Mouse (Mus musculus) forebrain, embryonic 13.5 days (tissue): ENCODE results near the gene Pabpn1l. TPM values are rescaled to one million over a fixed set of nuclear protein-coding genes. Genes with fewer than 3 reads are reported as not detected.
"Not testable (repeated sequence)": the region's sequence is repeated elsewhere in the genome, so short reads cannot be mapped to it uniquely, and the experiment has no call there.

ENCODE experiments used
- ATAC-seq: fragments of 200-750 bp; cut with Nextera tagmentation; 2 replicates; pipeline ENCODE4 v1.8.0; 2017
- H3K27ac ChIP-seq: fragments of 300-500 bp; sonication (generic); 2 replicates; pipeline ENCODE4 v1.5.1; 2015; ENCODE audit warnings: inconsistent platforms, mild to moderate bottlenecking, moderate library complexity
- H3K27me3 ChIP-seq: fragments of 300-500 bp; sonication (generic); 2 replicates; pipeline ENCODE4 v1.6.1; 2015; ENCODE audit warnings: mild to moderate bottlenecking, inconsistent platforms
- H3K36me3 ChIP-seq: fragments of 300-500 bp; sonication (generic); 2 replicates; pipeline ENCODE4 v1.6.1; 2015; ENCODE audit warnings: mild to moderate bottlenecking, inconsistent platforms; ENCODE audit not compliant: poor library complexity, severe bottlenecking
- H3K4me1 ChIP-seq: fragments of 300-500 bp; sonication (generic); 2 replicates; pipeline ENCODE4 v1.6.1; 2015; ENCODE audit warnings: inconsistent platforms
- H3K4me2 ChIP-seq: fragments of 300-500 bp; sonication (generic); 2 replicates; pipeline ENCODE4 v1.6.1; 2015; ENCODE audit warnings: inconsistent platforms, mild to moderate bottlenecking, moderate library complexity
- H3K4me3 ChIP-seq: fragments of 300-500 bp; sonication (generic); 2 replicates; pipeline ENCODE4 v1.5.1; 2015; ENCODE audit warnings: mild to moderate bottlenecking, inconsistent platforms
- H3K9ac ChIP-seq: fragments of 300-500 bp; sonication (generic); 2 replicates; pipeline ENCODE4 v1.6.1; 2015; ENCODE audit warnings: mild to moderate bottlenecking, inconsistent platforms
- H3K9me3 ChIP-seq: fragments of 300-500 bp; sonication (generic); replicated peaks from 2 replicates; pipeline ENCODE4 v1.6.1; 2016; ENCODE audit warnings: inconsistent platforms
- WGBS: fragments of 180-500 bp; shearing (Covaris S2); methylation state at CpG from one replicate; pipeline ENCODE4 v1.1.7; 2015; 5-methylcytosine and 5-hydroxymethylcytosine counted together
- polyA plus RNA-seq: library from polyadenylated mRNA; unstranded; fragments of >200 nt; fragmentation: Nextera tagmentation; extraction: Ambion mirVana; gene quantifications from 2 replicates; pipeline ENCODE4 v1.2.1, GENCODE M21; 2015

Pabpn1l gene
- polyA plus RNA-seq, 1 experiment from 2014 or later = not detected

DNA sequence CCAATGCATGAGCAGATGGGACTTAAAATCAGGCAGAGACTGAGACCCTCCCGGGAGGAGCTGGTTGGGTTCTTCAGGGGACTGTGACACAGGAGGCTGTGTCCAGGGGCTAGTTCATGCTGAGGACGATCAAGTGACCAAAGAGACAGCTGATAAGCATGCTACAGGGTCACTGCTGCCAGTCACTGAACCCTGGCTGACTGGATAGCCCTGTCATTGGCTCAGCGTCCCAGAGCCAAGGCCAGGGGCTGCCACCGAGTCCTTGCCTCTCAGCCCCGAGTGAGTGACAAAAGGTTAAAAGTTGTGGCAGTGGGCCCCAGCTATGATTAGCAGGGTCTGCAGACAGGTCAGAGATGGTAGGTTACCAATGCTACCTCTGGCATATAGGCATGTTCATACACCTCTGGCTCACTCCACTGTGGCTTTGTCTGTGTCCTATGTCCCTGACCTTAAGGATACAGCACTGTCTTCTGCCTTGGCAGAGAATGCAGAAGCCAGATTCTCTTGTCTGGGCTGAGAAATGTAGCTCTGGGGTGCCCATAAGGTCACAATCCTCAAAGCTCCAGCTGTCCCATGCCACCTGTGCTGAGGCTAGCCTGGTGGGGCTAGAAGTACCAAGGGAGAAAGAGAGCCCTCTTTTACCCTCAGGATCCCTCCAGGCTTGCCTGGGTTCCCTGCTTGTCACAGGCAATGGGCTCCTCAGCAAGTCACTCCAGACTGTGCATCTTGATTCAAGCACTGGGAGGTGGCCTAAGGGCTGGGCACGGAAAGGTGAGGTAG lies 21.8 kb upstream of the Pabpn1l start:
- Histone ChIP-seq H3K4me2 (no peak overlapping the region), H3K36me3 (peaks cover 63% of the 10 kb centered on the region), H3K4me1 (peaks cover 14% of the 10 kb centered on the region), H3K27ac (no peak overlapping the region), H3K9me3 (no peaks in the 10 kb centered on the region), H3K27me3 (peaks cover 10% of the 10 kb centered on the region), H3K9ac (no peak overlapping the region), H3K4me3 (no peak overlapping the region)
- ATAC-seq = no peak
- WGBS = 77% methylated on average over 6 of the region's 6 CpGs

DNA sequence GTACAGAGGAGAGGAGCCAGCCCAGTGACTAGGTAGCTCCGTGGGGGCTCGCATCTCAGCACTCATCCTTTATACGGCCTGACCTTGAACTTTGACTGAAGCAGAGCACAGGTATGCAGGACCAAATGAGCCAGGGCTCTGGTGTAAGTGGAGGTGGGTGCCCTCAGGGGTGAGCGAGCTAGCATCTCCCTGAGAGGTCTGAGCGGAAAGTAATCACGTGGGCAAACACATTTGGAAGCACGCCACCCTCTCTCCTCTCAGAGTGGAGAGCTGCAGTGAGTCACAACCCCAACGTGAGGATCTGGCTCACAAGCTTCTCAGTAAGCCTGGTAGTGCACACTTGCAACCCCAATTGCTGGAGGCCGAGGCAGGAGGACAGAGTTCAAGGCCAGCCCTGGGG lies 19.5 kb upstream of the Pabpn1l start:
- peaks cover 62% of the 10 kb centered on the region for H3K36me3 ChIP-seq
- WGBS = 70% methylated on average over 9 of the region's 9 CpGs

GRCm38 (mm10) chr8:122641406-122641805 lies 18.9 kb upstream of the Pabpn1l start:
- Histone ChIP-seq H3K36me3 (peaks cover 62% of the 10 kb centered on the region), H3K4me1 (peaks cover 31% of the 10 kb centered on the region), H3K27ac (peak overlapping the region; percentile 22; the same call in 1 of the 2 replicates), H3K4me2 (no peak overlapping the region), H3K9ac (no peak overlapping the region), H3K27me3 (no peaks in the 10 kb centered on the region; the same call in none of the 2 replicates), H3K9me3 (no peaks in the 10 kb centered on the region), H3K4me3 (no peak overlapping the region)
- peak; percentile 40; the same call in 1 of the 2 replicates for ATAC-seq
- WGBS = 87% methylated on average over 15 of the region's 15 CpGs

More for the DNA sequence above, 19.5 kb upstream of the Pabpn1l start:
- no peaks in the 10 kb centered on the region for H3K9me3 ChIP-seq
- no peak overlapping the region for H3K4me2 ChIP-seq
- peaks cover 27% of the 10 kb centered on the region for H3K4me1 ChIP-seq
- no peak overlapping the region for H3K9ac ChIP-seq
- no peak overlapping the region for H3K4me3 ChIP-seq
- no peak for ATAC-seq
- H3K27ac ChIP-seq = no peak overlapping the region
- H3K27me3 ChIP-seq = no peaks in the 10 kb centered on the region; the same call in none of the 2 replicates

- Histone ChIP-seq H3K9me3 (no peaks in the 10 kb centered on the region), H3K4me2 (no peak overlapping the region), H3K36me3 (peaks cover 62% of the 10 kb centered on the region), H3K4me1 (peaks cover 31% of the 10 kb centered on the region), H3K27ac (peak overlapping the region; percentile 22; the same call in 1 of the 2 replicates), H3K9ac (no peak overlapping the region), H3K27me3 (no peaks in the 10 kb centered on the region; the same call in none of the 2 replicates), H3K4me3 (no peak overlapping the region)
- no peak for ATAC-seq
- 90% methylated on average over 4 of the region's 4 CpGs for WGBS
Observed at GRCm38 (mm10) chr8:122640825-122641224, 18.3 kb upstream of the Pabpn1l start.

DNA sequence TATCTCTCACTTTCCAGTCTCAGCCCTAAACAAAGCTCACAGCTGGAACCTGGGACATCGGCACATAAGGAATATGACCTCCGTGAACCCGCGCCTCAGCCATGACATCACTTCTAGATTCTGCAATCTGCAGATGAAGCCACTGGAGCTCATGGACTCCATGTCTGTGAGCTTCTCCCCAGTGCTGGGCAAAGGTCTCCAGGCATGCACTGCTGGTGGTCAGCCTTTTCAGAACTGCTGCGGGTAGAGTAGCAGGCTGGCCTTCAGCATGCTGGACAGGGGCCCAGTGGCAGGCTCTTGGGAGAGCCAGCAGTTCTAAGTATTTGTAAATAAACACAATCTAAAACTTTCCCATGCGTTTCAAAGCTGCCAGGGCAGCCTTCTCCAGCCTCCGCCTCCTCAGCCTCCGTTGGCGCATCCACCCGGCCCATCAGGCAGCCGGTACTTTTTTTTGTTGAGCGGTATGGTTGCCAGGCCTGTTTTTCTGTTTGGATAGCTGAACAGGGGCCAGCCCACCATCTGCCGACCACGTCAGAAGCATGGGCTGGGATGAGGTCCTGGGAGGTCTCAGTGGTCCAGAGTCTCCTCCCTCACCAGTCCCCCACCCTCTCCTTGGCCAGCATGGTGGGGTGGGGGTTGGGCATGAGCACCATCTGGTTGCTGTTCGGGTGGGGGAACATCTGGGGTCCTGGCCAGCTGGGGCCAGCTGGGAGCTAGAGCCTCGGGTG lies 17.1 kb upstream of the Pabpn1l start:
- ATAC-seq = peak; percentile 54; the same call in 1 of the 2 replicates
- H3K9ac ChIP-seq = no peak overlapping the region
- no peak overlapping the region for H3K4me3 ChIP-seq
- peaks cover 65% of the 10 kb centered on the region for H3K36me3 ChIP-seq
- H3K4me1 ChIP-seq = peaks cover 31% of the 10 kb centered on the region
- H3K9me3 ChIP-seq = no peaks in the 10 kb centered on the region
- 47% methylated on average over 16 of the region's 16 CpGs for WGBS
- H3K27me3 ChIP-seq = no peaks in the 10 kb centered on the region; the same call in 1 of the 2 replicates
- H3K4me2 ChIP-seq = no peak overlapping the region
- H3K27ac ChIP-seq = peak overlapping the region; percentile 66

DNA sequence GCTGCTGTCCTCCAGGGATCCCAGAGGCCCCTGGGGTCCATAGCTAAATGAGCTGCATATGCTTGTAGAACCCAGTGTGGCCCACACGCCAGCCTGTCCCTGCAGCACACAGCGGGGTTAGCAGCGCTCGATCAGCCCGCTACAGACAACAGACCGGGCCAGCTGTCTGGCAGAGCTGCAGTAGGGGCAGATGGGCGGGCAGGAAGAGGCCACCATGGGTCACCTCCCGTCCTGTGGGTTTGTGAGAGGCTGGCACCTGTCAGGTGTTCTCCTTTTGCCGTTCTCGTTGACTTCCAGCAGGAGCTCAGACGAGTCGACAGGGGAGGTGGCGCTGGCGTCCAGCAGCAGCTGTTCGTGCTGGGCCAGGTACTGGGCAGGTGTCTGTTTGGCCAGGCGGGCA lies 16.1 kb upstream of the Pabpn1l start:
- 0 out of 2 replicates have a peak overlapping the region, but pooled peaks have one; percentile 66 for H3K27ac ChIP-seq
- no peaks in the 10 kb centered on the region; the same call in 1 of the 2 replicates for H3K27me3 ChIP-seq
- H3K4me3 ChIP-seq = no peak overlapping the region
- H3K4me1 ChIP-seq = peaks cover 31% of the 10 kb centered on the region
- H3K9me3 ChIP-seq = no peaks in the 10 kb centered on the region
- H3K9ac ChIP-seq = no peak overlapping the region
- no peak overlapping the region for H3K4me2 ChIP-seq
- WGBS = 83% methylated on average over 16 of the region's 16 CpGs
- H3K36me3 ChIP-seq = peaks cover 72% of the 10 kb centered on the region
- ATAC-seq = no peak

DNA sequence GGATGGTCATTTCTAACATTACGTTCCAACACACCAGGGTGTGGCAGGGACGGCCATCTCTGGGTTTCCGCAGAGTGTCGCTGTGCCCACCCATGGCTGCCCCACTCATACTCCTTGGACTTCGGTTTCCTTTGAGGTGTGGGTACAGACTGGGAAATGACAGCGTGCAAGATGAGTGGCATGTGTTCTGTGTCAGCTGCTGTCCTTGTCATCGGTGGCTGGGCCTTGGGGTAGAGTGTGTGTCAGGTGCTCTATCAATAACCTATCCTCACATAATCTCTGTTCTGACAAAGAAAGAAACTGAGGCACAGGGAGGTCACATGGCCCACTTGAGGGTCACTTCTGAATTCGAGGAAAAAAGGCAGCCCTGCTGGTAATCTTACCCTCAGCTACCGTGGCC lies 14.7 kb upstream of the Pabpn1l start:
- WGBS = 89% methylated on average over 9 of the region's 9 CpGs
- Histone ChIP-seq H3K4me1 (peaks cover 31% of the 10 kb centered on the region), H3K36me3 (peaks cover 76% of the 10 kb centered on the region), H3K9me3 (no peaks in the 10 kb centered on the region), H3K4me2 (no peak overlapping the region), H3K27ac (no peak overlapping the region), H3K9ac (no peak overlapping the region), H3K27me3 (no peaks in the 10 kb centered on the region; the same call in 1 of the 2 replicates), H3K4me3 (no peak overlapping the region)
- ATAC-seq = no peak

- H3K27me3 ChIP-seq = no peaks in the 10 kb centered on the region; the same call in 1 of the 2 replicates
- no peak overlapping the region for H3K27ac ChIP-seq
- no peak overlapping the region for H3K4me3 ChIP-seq
- H3K36me3 ChIP-seq = peaks cover 79% of the 10 kb centered on the region
- no peaks in the 10 kb centered on the region for H3K9me3 ChIP-seq
- H3K9ac ChIP-seq = no peak overlapping the region
- H3K4me1 ChIP-seq = peaks cover 31% of the 10 kb centered on the region
- 65% methylated on average over 9 of the region's 9 CpGs for WGBS
- ATAC-seq = no peak
- no peak overlapping the region for H3K4me2 ChIP-seq
Observed at GRCm38 (mm10) chr8:122636803-122637175, 14.2 kb upstream of the Pabpn1l start.

DNA sequence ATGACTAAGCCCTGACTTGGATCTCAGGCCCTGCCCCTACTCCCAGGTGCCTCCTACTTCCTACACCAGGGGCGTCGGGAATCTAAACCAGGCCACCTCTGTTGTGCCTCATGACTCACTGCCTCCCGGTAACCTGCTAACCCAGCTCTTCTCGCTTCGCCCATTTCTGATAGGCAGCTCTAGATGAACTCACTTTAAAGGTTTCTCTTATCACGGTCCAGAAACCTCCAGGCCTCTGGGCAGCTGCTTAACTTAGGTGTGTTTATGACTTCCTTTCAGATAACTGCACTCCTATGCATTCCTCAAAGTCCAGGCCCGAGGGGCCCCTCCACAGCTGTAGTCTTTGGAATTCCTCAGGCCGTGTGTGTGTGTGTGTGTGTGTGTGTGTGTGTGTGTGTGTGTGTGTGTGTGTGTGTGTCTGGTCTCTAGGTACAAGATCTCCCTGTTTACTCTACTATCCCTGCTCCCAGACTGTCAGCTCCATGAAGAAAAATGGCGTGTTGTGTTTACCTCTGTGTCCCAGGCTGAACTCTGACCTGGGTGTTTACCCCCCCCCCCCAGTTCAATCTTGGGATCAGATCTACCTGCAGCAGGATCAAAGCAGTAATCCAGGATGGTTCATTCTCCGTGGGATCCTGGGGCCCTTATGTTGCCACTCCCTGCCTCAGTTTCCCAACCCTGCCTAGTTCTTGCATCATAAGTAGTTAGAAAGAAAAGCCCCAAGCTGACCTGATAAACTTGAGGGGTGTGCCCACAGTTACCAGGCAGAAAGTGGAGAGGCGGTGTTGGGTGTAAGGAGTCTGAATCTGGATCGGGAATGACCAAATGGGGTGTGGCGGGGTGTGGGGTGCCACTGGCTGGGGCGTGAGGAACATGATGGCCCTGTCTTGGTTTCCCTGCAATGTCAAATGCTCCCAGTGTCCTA lies 13.6 kb upstream of the Pabpn1l start:
- ATAC-seq = no peak
- 82% methylated on average over 14 of the region's 14 CpGs for WGBS
- Histone ChIP-seq H3K4me1 (peaks cover 30% of the 10 kb centered on the region), H3K27me3 (no peaks in the 10 kb centered on the region; the same call in 1 of the 2 replicates), H3K4me2 (no peak overlapping the region), H3K9me3 (no peaks in the 10 kb centered on the region), H3K4me3 (no peak overlapping the region), H3K36me3 (peaks cover 78% of the 10 kb centered on the region), H3K27ac (no peak overlapping the region), H3K9ac (no peak overlapping the region)

DNA sequence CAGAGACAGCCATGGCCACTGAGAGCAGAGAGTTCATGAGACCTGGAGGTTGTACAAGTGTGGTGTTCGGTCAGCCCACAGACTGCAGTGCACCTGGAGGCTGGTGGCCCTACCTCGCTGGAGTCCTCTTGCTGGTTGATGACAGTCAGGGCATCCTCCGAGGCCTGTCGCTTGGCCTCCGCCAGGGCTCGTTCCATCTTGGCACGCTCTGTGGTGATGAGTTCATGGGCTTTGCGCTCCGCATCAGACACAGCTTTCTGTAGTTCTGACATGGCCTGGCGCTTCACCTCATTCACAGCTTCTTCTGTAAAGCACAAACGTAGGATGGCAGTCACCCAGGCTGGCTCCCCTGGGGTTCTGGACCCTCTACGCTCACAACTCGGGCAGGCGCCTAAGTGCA lies 10.7 kb upstream of the Pabpn1l start:
- no peak for ATAC-seq
- WGBS = 91% methylated on average over 14 of the region's 14 CpGs
- no peak overlapping the region for H3K9ac ChIP-seq

DNA sequence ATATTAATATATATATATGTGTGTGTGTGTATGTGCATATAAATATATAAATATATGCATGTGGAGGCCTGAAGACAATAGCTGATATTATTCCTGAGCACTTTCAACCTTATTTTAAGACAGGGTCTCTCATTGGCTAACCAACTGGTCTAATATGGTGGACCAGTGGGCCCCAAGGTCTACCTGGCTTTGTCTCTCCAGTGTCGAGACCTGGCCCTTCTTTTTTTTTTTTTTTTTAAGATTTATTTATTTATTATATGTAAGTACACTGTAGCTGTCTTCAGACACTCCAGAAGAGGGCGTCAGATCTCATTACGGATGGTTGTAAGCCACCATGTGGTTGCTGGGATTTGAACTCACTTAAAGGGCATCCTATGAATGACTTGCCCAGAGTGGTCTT lies 9.6 kb upstream of the Pabpn1l start:
- ATAC-seq, H3K27ac ChIP-seq, H3K9me3 ChIP-seq, H3K4me3 ChIP-seq, H3K4me2 ChIP-seq, H3K9ac ChIP-seq: not testable (repeated sequence)
- Histone ChIP-seq H3K27me3 (peaks cover 14% of the 10 kb centered on the region; the same call in 1 of the 2 replicates), H3K36me3 (peaks cover 70% of the 10 kb centered on the region), H3K4me1 (peaks cover 11% of the 10 kb centered on the region; the same call in 1 of the 2 replicates)
- WGBS = 75% methylated on average over 3 of the region's 3 CpGs

More for the DNA sequence above, 10.7 kb upstream of the Pabpn1l start:
- Histone ChIP-seq H3K4me3 (no peak overlapping the region), H3K36me3 (peaks cover 77% of the 10 kb centered on the region), H3K27ac (no peak overlapping the region), H3K4me1 (peaks cover 12% of the 10 kb centered on the region; the same call in 1 of the 2 replicates), H3K9me3 (no peaks in the 10 kb centered on the region), H3K4me2 (no peak overlapping the region), H3K27me3 (peaks cover 14% of the 10 kb centered on the region; the same call in 1 of the 2 replicates)
